Mouse (Mus musculus): Measurements from ENCODE around the gene Ms4a14.
"Not testable (repeated sequence)": the region's sequence is repeated elsewhere in the genome, so short reads cannot be mapped to it uniquely, and the experiment has no call there.

DNA sequence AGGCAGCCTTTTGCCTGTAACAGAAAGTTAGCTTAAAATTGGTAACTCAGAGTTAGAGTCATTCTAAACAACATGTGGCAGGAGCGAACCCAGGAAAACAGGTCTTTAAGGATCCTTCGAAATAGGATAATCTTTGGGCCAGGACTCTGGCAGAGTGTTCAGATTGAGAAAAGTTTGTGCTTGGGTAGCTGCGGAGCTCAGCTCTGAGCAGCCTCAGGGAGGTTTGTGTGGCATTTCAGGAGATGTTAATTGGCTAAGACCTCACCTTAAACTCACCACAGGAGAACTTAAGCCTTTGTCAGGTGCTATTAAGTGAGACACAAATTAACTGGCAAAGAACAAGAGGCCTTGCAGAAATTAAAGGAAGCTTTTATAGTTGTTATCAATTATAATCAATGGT is 20.6 kb downstream of the Ms4a14 start:
- TF ChIP-seq EP300 (IDR thresholded peaks at IDR 0.05; ENCODE audit: insufficient read depth, low read depth, low read length); POLR2A (IDR thresholded peaks at IDR 0.05; ENCODE audit: insufficient read depth, low read length): not testable (repeated sequence)

Data from ES-Bruce4 (cell line).